Mouse (Mus musculus): ENCODE results near the gene Scd3.
"Not testable (repeated sequence)": the region's sequence is repeated elsewhere in the genome, so short reads cannot be mapped to it uniquely, and the experiment has no call there.

The Scd3 gene

GRCm38 (mm10) chr19:44266824-44267498 lies 63.9 kb downstream of the Scd3 start:
- DNase-seq (ENCODE audit: low read depth in 1 of 2, low spot score in 2 of 2) = peak in 1 of 2 experiments; percentile 25

- no peak for DNase-seq (ENCODE audit: low read depth in 1 of 2, low spot score in 2 of 2)
These were observed 64.5 kb downstream of the Scd3 start for GRCm38 (mm10) chr19:44267499-44268002.

- DNase-seq (ENCODE audit: low read depth in 1 of 2, low spot score in 2 of 2) = no peak
These were observed 70.6 kb downstream of the Scd3 start for GRCm38 (mm10) chr19:44273711-44274110.

- DNase-seq (ENCODE audit: low read depth in 1 of 2, low spot score in 2 of 2) = no peak
These were observed 71.4 kb downstream of the Scd3 start for GRCm38 (mm10) chr19:44274452-44274851.

- DNase-seq (ENCODE audit: low read depth in 1 of 2, low spot score in 2 of 2) = no peak
These were observed 72.3 kb downstream of the Scd3 start for GRCm38 (mm10) chr19:44275418-44275817.

GRCm38 (mm10) chr19:44276861-44277260 lies 73.8 kb downstream of the Scd3 start:
- no peak for DNase-seq (ENCODE audit: low read depth in 1 of 2, low spot score in 2 of 2)

- no peak for DNase-seq (ENCODE audit: low read depth in 1 of 2, low spot score in 2 of 2)
These were observed 74.9 kb downstream of the Scd3 start for GRCm38 (mm10) chr19:44277931-44278330.

DNA sequence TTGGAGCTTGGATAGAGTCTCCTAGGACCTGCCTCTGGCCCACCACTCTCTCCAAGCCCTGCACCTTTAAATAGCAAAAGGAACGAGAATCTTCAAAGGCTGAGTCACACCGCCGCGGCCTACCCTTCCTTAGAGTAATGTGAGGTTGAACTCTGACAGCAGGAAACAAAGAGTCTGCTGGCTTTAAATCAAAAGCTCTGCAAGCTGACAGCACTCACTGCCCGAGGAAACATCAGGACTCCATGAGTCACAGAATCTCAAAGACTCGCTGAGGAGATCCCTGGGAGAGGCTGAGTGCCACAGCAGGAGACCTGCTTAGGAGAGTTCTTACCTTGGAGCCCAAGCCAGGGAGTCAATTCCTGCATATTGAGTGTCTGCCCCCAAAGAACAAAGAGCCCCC lies 77.7 kb downstream of the Scd3 start:
- DNase-seq (ENCODE audit: low read depth in 1 of 2, low spot score in 2 of 2) = no peak

DNA sequence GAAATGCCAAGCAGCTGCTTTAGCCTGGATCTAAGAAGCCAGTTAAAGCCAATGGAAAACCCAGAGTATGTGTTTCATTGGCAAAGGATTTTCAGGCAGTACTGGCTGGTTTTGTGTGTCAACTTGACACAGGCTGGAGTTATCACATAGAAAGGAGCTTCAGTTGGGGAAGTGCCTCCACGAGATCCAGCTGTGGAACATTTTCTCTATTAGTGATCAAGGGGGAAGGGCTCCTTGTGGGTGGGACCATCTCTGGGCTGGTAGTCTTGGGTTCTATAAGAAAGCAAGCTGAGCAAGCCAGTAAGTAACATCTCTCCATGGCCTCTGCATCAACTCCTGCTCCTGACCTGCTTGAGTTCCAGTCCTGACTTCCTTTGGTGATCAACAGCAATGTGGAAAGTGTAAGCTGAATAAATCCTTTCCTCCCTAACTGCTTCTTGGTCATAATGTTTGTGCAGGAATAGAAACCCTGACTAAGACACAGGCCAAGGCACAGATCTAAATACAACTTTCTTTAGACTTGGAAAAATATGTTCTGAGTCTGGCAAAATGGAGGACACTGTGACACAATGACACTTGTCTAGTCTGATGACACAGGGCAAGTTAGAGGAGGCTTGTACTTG lies 78.9 kb downstream of the Scd3 start:
- not testable (repeated sequence) for DNase-seq (ENCODE audit: low read depth in 1 of 2, low spot score in 2 of 2)

DNA sequence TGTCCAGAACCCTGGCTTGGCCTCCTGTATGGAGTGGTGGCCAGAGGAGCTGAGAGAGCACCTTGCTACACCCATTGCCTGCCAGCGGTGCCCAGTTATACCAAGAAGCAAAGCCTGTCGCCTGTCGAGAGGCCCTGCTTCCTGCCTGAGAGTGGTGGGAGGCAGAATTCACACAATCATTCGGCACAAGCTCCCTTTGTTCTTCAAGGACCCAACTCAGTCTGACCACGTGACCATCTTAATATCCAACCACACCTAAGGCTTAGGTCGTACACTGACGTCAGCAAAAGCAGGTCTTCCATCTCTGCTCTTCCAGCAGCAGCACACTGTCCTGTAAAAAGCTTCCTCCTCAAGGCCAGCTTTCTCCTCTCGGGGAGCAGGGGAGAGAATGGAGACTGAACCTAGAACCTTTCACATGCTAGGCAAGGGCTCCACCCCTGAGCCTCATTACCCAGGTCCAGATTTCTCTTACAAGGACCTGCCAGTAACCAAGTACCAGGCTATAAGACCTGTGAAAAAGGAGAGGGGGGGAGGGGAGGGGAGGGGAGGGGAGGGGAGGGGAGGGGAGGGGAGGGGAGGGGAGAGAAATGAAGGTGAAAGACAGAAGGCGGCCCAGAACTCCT lies 79.6 kb downstream of the Scd3 start:
- DNase-seq (ENCODE audit: low read depth in 1 of 2, low spot score in 2 of 2) = no peak

GRCm38 (mm10) chr19:44283157-44284024 lies 80.3 kb downstream of the Scd3 start:
- DNase-seq (ENCODE audit: low read depth in 1 of 2, low spot score in 2 of 2) = no peak

DNA sequence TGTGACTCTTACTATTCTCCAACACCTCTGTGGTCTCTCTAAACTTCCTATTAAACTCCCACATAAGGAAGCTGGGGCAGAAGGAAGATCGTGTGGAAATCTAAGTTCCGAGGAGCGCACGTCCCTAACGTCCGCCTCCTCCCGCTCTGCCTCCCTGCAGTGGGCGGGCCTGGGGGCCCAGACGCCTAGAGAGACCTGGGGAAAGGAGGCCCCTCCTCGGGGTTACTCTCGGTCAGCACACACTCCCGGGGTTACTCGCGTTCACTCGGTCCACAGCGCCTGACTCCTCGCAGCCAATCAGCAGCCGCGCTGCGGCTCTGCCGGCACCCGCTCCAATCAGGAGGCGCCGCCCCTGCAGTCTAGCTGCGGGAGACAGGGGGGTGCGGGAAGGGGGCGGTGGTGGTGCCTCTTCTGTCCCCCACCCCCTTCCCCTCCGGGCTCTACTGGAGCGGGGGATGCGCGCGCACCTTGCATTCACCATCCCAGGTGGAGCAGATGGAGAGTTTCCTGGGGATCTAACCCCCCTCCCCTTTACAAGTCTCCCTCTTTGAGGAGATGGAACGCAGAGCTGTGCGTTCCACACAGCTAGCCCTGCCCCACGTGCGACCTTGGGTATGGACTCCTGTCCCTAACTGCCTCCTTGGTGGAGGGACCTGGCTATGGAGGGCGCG lies 81.1 kb downstream of the Scd3 start:
- peak; percentile 76 to 80 for DNase-seq (ENCODE audit: low read depth in 1 of 2, low spot score in 2 of 2)

DNA sequence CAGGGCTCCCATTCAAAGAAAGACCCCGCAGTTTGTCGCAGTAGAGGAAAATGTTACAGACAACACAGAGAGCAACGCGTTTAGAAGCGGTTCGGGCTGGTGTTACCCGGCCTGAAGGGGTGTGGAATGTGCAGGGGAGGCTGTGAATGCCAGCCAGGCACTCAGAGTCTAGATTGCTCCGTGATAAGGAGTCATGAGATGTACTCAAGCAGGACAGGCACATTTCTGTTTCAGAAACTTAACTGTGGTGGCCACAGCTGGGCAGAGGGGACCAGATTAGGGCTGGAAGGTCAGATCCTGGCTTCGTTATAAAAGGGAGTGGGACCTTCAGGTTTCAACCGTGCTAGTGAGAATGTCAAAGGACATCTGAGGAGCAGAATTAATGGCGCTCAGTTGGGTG lies 81.7 kb downstream of the Scd3 start:
- no peak for DNase-seq (ENCODE audit: low read depth in 1 of 2, low spot score in 2 of 2)

- DNase-seq (ENCODE audit: low read depth in 1 of 2, low spot score in 2 of 2) = no peak
These were observed 82.5 kb downstream of the Scd3 start for GRCm38 (mm10) chr19:44285554-44285953.

- DNase-seq (ENCODE audit: low read depth in 1 of 2, low spot score in 2 of 2) = no peak
These were observed 83.0 kb downstream of the Scd3 start for GRCm38 (mm10) chr19:44286109-44286508.

DNA sequence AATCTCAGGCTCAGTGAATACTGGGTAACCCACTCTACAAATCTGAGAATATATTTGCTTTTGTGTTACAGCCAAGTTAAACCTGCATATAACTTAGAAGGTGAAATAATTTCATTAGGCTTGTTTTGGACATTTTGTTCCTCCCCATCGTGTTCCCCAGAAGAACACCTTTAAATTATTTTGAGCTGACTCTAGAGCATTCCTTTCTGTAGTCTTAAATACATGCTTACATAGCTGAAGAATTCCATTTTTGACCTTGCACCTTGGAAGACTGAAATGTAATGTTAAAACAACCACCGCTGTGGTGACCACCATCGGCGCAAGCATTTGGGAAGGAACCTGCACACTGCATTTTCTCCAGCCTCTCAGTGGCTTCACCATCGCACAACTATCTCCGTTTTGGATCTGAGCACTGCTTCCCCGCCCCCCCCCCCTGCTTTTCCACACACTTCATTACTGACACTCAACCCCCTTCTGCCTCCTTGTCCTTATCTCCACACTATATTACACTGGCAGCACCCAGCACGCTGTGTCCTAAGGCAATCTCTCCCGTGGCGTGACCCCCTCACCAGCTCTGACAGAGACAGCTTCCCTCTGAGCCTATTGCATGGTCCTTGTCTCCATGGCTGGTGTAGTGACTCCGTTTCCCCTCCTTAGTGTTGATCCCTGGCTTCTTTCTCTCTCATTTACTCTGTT lies 84.5 kb downstream of the Scd3 start:
- no peak for DNase-seq (ENCODE audit: low read depth in 1 of 2, low spot score in 2 of 2)

DNA sequence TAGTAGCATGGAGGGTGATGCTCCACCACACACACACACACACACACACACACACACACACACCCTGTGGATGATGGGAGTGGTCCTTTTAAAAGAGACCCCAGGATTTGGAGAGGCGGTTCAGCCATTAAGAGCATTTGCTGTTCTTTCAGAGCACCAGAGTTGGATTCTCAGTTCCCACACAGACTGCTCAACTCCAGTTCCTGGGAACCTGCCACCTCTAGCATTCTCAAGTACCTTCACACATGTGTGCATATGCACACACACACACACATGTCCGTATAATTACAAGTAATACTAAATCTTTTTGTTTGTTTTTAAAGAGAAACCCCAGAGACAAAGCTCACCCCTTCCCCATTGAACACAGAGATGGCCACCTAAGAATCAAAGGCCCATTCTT lies 89.0 kb downstream of the Scd3 start:
- no peak for DNase-seq (ENCODE audit: low read depth in 1 of 2, low spot score in 2 of 2)

DNA sequence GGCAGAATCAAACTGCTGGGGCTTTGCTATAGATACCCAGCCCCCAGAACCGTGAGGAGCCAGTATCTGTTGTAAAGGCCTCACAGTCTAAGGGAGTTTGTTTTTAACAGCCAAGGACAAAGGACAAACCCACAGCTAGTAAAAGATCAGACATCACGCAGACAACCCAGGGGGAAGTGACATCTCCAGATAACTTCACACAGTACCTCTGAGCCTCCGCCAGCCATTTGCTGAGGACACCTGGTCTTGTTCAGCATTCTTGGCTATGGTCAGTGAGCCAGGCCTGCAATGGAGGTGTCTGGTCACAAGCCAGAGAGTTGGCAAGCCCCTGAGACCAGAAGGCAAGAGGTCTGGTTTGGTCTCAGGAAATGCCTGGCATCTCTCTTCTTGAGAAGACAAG lies 89.4 kb downstream of the Scd3 start:
- DNase-seq (ENCODE audit: low read depth in 1 of 2, low spot score in 2 of 2) = no peak

DNA sequence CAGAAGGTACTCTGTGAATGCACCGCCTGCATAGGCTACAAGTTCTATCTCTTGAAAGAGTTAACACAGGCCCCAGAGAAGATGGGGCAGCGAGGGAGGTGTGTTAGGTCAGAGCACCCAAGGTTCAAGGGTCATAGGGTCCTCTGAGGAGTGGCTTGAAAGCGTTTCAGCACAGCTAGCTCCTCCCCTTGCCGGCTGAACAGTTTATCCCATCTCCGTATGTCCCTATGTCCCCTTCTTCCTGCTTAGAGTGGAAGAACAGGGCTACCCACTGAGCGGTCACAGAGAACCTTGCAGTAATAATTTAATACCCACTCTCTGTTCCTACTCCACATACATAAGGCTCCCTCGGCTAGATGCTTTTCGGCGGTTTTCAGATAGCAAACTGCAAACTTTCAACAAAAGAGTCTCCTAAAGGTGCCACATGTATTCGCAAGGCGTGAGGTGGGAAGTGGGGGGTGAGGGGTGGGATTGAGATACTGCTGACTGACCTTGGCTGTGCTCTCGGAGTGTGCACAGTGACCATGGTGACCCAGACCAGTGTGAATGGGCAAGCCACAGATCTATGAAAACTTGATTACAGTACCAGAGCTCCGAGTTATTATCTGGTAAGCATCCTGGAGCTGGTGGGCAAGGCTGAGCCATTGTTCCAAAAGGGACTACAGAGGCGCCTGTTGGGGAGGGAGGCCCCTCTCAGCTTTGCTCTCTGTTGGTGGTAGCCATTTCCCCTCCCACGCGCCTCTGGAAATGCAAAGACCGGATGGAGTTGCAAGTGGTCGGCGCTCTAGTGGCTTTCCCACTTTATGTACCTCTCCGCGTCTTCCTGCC lies 90.1 kb downstream of the Scd3 start, which contains the start of gene Scd2:
Scd2 (plus strand) TSS at position 734 of the 828 bp plus-strand sequence.
- no peak for DNase-seq (ENCODE audit: low read depth in 1 of 2, low spot score in 2 of 2)
